Mouse (Mus musculus) liver, embryonic 14.5 days (tissue): Measurements from ENCODE around the gene Gm11037. TPM values are rescaled to one million over a fixed set of nuclear protein-coding genes. Genes with fewer than 3 reads are reported as not detected.

Experiments used
- ATAC-seq: fragments of 200-750 bp; cut with Nextera tagmentation; 2 replicates; pipeline ENCODE4 v1.8.0; 2017; ENCODE audit warnings: moderate number of reproducible peaks, mild to moderate bottlenecking, moderate library complexity; ENCODE audit not compliant: insufficient read depth
- DNase-seq, 3 experiments: peaks; one replicate each; pipeline ENCODE4 v3.0.0-alpha.2; 2012 to 2013; ENCODE audit warnings: low read depth in 3 of 3, low spot score in 3 of 3
- H3K27ac ChIP-seq: fragments of 300-500 bp; sonication (generic); 2 replicates; pipeline ENCODE4 v1.5.1; 2014; ENCODE audit warnings: moderate library complexity, mild to moderate bottlenecking, control low read depth, inconsistent platforms
- H3K27me3 ChIP-seq: fragments of 300-500 bp; sonication (generic); 2 replicates; pipeline ENCODE4 v1.6.1; 2014; ENCODE audit warnings: mild to moderate bottlenecking, low read length, moderate library complexity; ENCODE audit not compliant: control insufficient read depth, insufficient read depth
- H3K36me3 ChIP-seq: fragments of 300-500 bp; sonication (generic); replicated peaks from 2 replicates; pipeline ENCODE4 v1.6.1; 2014; ENCODE audit warnings: low read depth; ENCODE audit not compliant: control insufficient read depth, insufficient read depth
- H3K4me1 ChIP-seq, 2 experiments: fragments of 200-500 bp in 1 of 2; fragments of 300-500 bp in 1 of 2; sonication (generic) in 1 of 2; replicated peaks; 2 replicates each; pipeline ENCODE4 v1.6.1; 2012 to 2014; ENCODE audit warnings: antibody characterized with exemption in 1 of 2, inconsistent platforms in 1 of 2, low read length in 1 of 2; ENCODE audit not compliant: control insufficient read depth in 2 of 2, insufficient read depth in 2 of 2
- H3K4me2 ChIP-seq: fragments of 300-500 bp; sonication (generic); 2 replicates; pipeline ENCODE4 v1.6.1; 2014; ENCODE audit warnings: low read depth, mild to moderate bottlenecking, control low read depth, moderate library complexity
- H3K4me3 ChIP-seq, 2 experiments: fragments of 200-500 bp in 1 of 2; fragments of 300-500 bp in 1 of 2; sonication (generic) in 1 of 2; 2 replicates each; pipeline ENCODE4 v1.5.1; 2012 to 2014; ENCODE audit warnings: low read depth in 2 of 2, low read length in 2 of 2, mild to moderate bottlenecking in 2 of 2, control low read depth in 1 of 2, inconsistent platforms in 1 of 2, moderate library complexity in 1 of 2; ENCODE audit not compliant: insufficient read depth in 1 of 2
- H3K9ac ChIP-seq: fragments of 300-500 bp; sonication (generic); replicated peaks from 2 replicates; pipeline ENCODE4 v1.6.1; 2014; ENCODE audit warnings: mild to moderate bottlenecking, control low read depth, moderate library complexity
- H3K9me3 ChIP-seq: fragments of 300-500 bp; sonication (generic); 2 replicates; pipeline ENCODE4 v1.6.1; 2016; ENCODE audit warnings: low read length, mixed read lengths; ENCODE audit not compliant: control insufficient read depth
- CTCF ChIP-seq: IDR thresholded peaks from 2 replicates; pipeline ENCODE4 v1.5.1; 2016; ENCODE audit warnings: antibody characterized with exemption, low read depth, control low read depth
- EP300 ChIP-seq: IDR thresholded peaks from 2 replicates; pipeline ENCODE4 v1.6.1; 2016; ENCODE audit warnings: antibody characterized with exemption, low read depth
- WGBS: fragments of 180-500 bp; shearing (Covaris S2); extraction: QIAGEN DNeasy Blood & Tissue Kit; methylation state at CpG from one replicate; pipeline ENCODE4 v1.1.7; 2014; ENCODE audit not compliant: insufficient replicate concordance; 5-methylcytosine and 5-hydroxymethylcytosine counted together
- polyA plus RNA-seq, 2 experiments: library from polyadenylated mRNA; depleted of rRNA in 1 of 2; stranded (reverse) in 1 of 2; unstranded in 1 of 2; fragments of >200 nt; fragmentation: Nextera tagmentation in 1 of 2; extraction: Ambion mirVana in 1 of 2; gene quantifications; 2 replicates each; pipeline versions ENCODE4 v1.2.1 to v1.2.3; 2012 to 2014

Gene Gm11037
- polyA plus RNA-seq, 2 experiments = not detected

- no peaks in the 10 kb centered on the region for H3K27me3 ChIP-seq
- H3K27ac ChIP-seq = no peak overlapping the region
- no peak overlapping the region for H3K4me2 ChIP-seq
- no peak for TF ChIP-seq EP300
- TF ChIP-seq CTCF = no peak
- H3K9ac ChIP-seq = no peak overlapping the region
- no peak for DNase-seq
- WGBS = 87% methylated on average over 5 of the region's 5 CpGs
- H3K4me3 ChIP-seq = no peak overlapping the region
- no peak for ATAC-seq
- peaks cover 6% of the 10 kb centered on the region for H3K36me3 ChIP-seq
- no peaks in the 10 kb centered on the region for H3K9me3 ChIP-seq
- H3K4me1 ChIP-seq = peaks cover 34 to 38% of the 10 kb centered on the region in 2 experiments
Measured at GRCm38 (mm10) chr2:131139287-131139686, 6.0 kb downstream of the Gm11037 start.

GRCm38 (mm10) chr2:131139886-131140532 lies 6.7 kb downstream of the Gm11037 start:
- Histone ChIP-seq H3K4me3 (no peak overlapping the region), H3K4me1 (peaks cover 27 to 31% of the 10 kb centered on the region in 2 experiments), H3K27ac (peak overlapping the region; percentile 40), H3K9me3 (no peaks in the 10 kb centered on the region), H3K9ac (no peak overlapping the region), H3K36me3 (peaks cover 13% of the 10 kb centered on the region), H3K27me3 (no peaks in the 10 kb centered on the region), H3K4me2 (no peak overlapping the region)
- ATAC-seq (no peak), DNase-seq (no peak)
- WGBS = 78% methylated on average over 5 of the region's 5 CpGs
- no peak for TF ChIP-seq EP300
- no peak for TF ChIP-seq CTCF

- 59% methylated on average over 5 of the region's 5 CpGs for WGBS
- H3K27me3 ChIP-seq = no peaks in the 10 kb centered on the region
- H3K36me3 ChIP-seq = peaks cover 17% of the 10 kb centered on the region
- H3K9me3 ChIP-seq = no peaks in the 10 kb centered on the region
- DNase-seq = no peak
- H3K4me3 ChIP-seq = no peak overlapping the region
- TF ChIP-seq CTCF = no peak
- no peak for TF ChIP-seq EP300
- no peak for ATAC-seq
- peaks cover 22 to 26% of the 10 kb centered on the region in 2 experiments for H3K4me1 ChIP-seq
- no peak overlapping the region for H3K9ac ChIP-seq
- H3K4me2 ChIP-seq = no peak overlapping the region
- H3K27ac ChIP-seq = no peak overlapping the region
Measured at GRCm38 (mm10) chr2:131140533-131140905, 7.2 kb downstream of the Gm11037 start.

- Histone ChIP-seq H3K4me1 (peaks cover 16 to 19% of the 10 kb centered on the region in 2 experiments), H3K27me3 (no peaks in the 10 kb centered on the region), H3K9me3 (no peaks in the 10 kb centered on the region), H3K4me2 (no peak overlapping the region), H3K9ac (no peak overlapping the region), H3K27ac (no peak overlapping the region), H3K36me3 (peaks cover 25% of the 10 kb centered on the region), H3K4me3 (no peak overlapping the region)
- 87% methylated on average over 8 of the region's 8 CpGs for WGBS
- ATAC-seq (no peak), DNase-seq (no peak)
- TF ChIP-seq CTCF = no peak
Measured at GRCm38 (mm10) chr2:131141336-131141986, 8.2 kb downstream of the Gm11037 start.

DNA sequence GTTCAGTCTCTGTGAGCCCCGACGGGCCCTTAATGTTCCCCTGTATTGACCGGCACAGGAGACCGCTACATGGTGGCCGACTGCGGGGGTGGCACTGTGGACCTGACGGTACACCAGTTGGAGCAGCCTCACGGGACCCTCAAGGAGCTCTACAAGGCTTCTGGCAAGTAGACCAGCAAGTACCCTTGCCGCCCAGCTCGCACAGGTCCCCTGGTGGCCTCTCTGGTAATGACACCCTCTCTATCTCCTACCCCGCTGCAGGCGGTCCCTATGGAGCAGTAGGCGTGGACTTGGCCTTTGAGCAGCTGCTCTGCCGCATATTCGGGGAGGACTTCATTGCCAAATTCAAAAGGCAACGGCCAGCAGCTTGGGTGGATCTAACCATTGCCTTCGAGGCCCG lies 9.3 kb downstream of the Gm11037 start:
- peaks cover 6 to 11% of the 10 kb centered on the region in 2 experiments; a peak in 3 of 4 replicates for H3K4me1 ChIP-seq
- DNase-seq = peak; percentile 62 to 73 (median 65)
- TF ChIP-seq CTCF (peak; percentile 98), EP300 (no peak)
- ATAC-seq = peak; percentile 79
- no peak overlapping the region for H3K9ac ChIP-seq
- no peak overlapping the region for H3K27ac ChIP-seq
- no peaks in the 10 kb centered on the region for H3K27me3 ChIP-seq
- H3K4me2 ChIP-seq = peak overlapping the region; percentile 33
- no peaks in the 10 kb centered on the region for H3K9me3 ChIP-seq
- 24% methylated on average over 18 of the region's 18 CpGs for WGBS
- H3K4me3 ChIP-seq = no peak overlapping the region
- peaks cover 35% of the 10 kb centered on the region for H3K36me3 ChIP-seq
